Mouse (Mus musculus): ENCODE measurements at regions not wholly inside any gene's neighbourhood (a gene's known extent, or its start where the extent isn't known, plus 50 kb on each side); places are given as distances from the start of the nearest gene placed in this dataset.
"Not testable (repeated sequence)": the region's sequence is repeated elsewhere in the genome, so short reads cannot be mapped to it uniquely, and the experiment has no call there.

DNA sequence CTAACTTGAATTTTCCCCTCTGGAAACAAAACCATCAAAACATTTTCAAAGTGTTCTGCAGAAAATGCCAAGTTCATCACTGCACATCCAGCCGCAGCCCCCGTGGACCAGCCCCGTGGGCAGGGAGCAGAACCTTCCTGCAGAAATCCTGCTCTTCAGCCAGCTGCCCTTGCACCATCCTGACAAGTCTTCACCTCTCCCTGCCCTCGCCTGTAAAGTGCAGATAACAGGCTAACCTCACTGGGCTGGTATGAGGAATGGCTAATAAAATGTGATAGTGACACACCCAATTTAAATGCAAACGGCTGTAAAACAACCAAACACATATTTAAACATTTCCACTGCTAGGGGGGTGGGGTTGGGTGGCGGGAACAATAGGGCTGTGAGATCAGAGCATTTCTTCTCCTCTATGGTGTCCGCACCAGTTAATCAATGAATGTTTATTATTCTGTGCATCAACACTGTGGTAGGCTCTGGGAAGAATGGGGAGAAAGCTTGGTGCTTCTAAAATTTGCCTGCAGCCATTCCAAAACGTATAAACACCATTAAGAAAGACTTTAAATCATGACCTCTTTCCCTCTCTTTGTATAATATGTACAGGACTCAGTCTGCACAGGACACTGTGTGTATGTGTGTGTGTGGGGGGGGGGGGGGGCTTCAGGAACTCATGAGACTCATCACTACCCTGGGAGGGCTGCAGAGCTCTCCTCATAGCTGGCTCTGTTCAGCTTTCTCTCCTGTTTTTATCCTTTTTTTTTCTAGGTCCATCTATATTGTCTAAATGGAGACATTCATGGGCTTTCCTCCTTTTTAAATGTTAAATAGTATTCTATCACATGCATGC is 215.1 kb upstream of the Klf3 start:
- Histone ChIP-seq H3K27ac (peak overlapping the region; percentile 98), H3K27me3 (no peaks in the 10 kb centered on the region), H3K4me2 (peak overlapping the region; percentile 49), H3K4me3 (replicated peaks) (no peak overlapping the region; the same call in 1 of the 2 replicates), H3K4me1 (replicated peaks) (peaks cover 88% of the 10 kb centered on the region), H3K36me3 (no peaks in the 10 kb centered on the region), H3K9ac (peak overlapping the region; percentile 68), H3K9me3 (replicated peaks) (no peaks in the 10 kb centered on the region)
- DNase-seq, result peak; percentile 82
- peak; percentile 83 for ATAC-seq (ENCODE audit: low read depth)
- WGBS (ENCODE audit: insufficient replicate concordance), result 19% methylated on average over 8 of the region's 8 CpGs

DNA sequence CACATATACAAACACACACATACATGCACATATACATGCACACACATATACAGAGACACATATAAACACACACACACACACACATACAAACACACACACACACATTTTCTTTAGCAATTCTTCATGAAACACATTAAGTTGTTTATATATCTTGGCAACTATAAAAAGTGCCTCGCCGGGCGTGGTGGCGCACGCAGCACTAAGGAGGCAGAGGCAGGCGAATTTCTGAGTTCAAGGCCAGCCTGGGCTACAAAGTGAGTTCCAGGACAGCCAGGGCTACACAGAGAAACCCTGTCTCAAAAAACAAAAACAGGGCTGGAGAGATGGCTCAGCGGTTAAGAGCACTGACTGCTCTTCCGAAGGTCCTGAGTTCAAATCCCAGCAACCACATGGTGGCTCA is 214.4 kb upstream of the Klf3 start:
- H3K4me3 ChIP-seq (replicated peaks); DNase-seq; H3K9me3 ChIP-seq (replicated peaks); H3K36me3 ChIP-seq; H3K27me3 ChIP-seq; ATAC-seq (ENCODE audit: low read depth): not testable (repeated sequence)
- H3K4me1 ChIP-seq (replicated peaks), result peaks cover 87% of the 10 kb centered on the region
- 0 out of 2 replicates have a peak overlapping the region, but pooled peaks have one; percentile 49 for H3K4me2 ChIP-seq
- 90% methylated on average over 8 of the region's 8 CpGs for WGBS (ENCODE audit: insufficient replicate concordance)
- peak overlapping the region; percentile 68 for H3K9ac ChIP-seq
- peak overlapping the region; percentile 98 for H3K27ac ChIP-seq

- Histone ChIP-seq H3K4me1 (replicated peaks) (peaks cover 83% of the 10 kb centered on the region), H3K36me3 (no peaks in the 10 kb centered on the region), H3K9me3 (replicated peaks) (no peaks in the 10 kb centered on the region), H3K27me3 (no peaks in the 10 kb centered on the region), H3K27ac (peak overlapping the region; percentile 98), H3K4me2 (peak overlapping the region; percentile 45), H3K9ac (peak overlapping the region; percentile 48), H3K4me3 (replicated peaks) (no peak overlapping the region)
- DNase-seq (no peak), ATAC-seq (ENCODE audit: low read depth) (peak; percentile 32)
- WGBS (ENCODE audit: insufficient replicate concordance), result 43% methylated on average over 5 of the region's 5 CpGs
These were observed 213.2 kb upstream of the Klf3 start for GRCm38 (mm10) chr5:64590036-64590435.

DNA sequence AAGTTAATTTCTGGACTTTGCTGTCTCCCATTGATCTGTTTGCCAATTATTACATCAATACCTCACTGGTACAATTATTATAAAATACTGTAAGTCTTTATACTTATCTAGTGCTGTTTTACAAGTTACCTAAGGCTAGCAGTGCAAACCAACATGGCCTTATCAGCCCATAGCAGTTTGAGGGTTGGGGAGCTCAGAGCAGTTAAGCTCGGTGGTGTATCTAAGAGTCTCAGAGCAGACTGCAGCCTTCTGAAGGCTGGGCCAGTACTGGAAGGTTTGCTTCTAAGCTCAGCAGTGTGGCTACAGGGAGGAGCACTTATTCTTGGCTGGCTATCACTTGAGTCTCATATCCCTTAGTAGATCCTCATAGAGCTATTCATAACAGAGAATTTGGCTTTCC is 212.4 kb upstream of the Klf3 start:
- H3K9ac ChIP-seq, result peak overlapping the region; percentile 46; the same call in 1 of the 2 replicates
- H3K36me3 ChIP-seq, result no peaks in the 10 kb centered on the region
- H3K4me3 ChIP-seq (replicated peaks), result no peak overlapping the region
- ATAC-seq (ENCODE audit: low read depth) (peak; percentile 95), DNase-seq (peak; percentile 79)
- H3K4me1 ChIP-seq (replicated peaks), result peaks cover 79% of the 10 kb centered on the region
- no peaks in the 10 kb centered on the region for H3K9me3 ChIP-seq (replicated peaks)
- peak overlapping the region; percentile 43 for H3K4me2 ChIP-seq
- 17% methylated on average over 1 of the region's 1 CpGs for WGBS (ENCODE audit: insufficient replicate concordance)
- peak overlapping the region; percentile 98 for H3K27ac ChIP-seq
- no peaks in the 10 kb centered on the region for H3K27me3 ChIP-seq

GRCm38 (mm10) chr5:64591792-64592191 is 211.4 kb upstream of the Klf3 start:
- no peaks in the 10 kb centered on the region for H3K9me3 ChIP-seq (replicated peaks)
- H3K27me3 ChIP-seq, result no peaks in the 10 kb centered on the region
- peak overlapping the region; percentile 43 for H3K4me2 ChIP-seq
- H3K27ac ChIP-seq, result peak overlapping the region; percentile 98
- peak overlapping the region; percentile 51 for H3K9ac ChIP-seq
- peaks cover 68% of the 10 kb centered on the region for H3K4me1 ChIP-seq (replicated peaks)
- DNase-seq, result no peak
- no peak overlapping the region for H3K4me3 ChIP-seq (replicated peaks)
- no peaks in the 10 kb centered on the region for H3K36me3 ChIP-seq
- 59% methylated on average over 2 of the region's 2 CpGs for WGBS (ENCODE audit: insufficient replicate concordance)
- ATAC-seq (ENCODE audit: low read depth), result peak; percentile 16; the same call in 1 of the 2 replicates

DNA sequence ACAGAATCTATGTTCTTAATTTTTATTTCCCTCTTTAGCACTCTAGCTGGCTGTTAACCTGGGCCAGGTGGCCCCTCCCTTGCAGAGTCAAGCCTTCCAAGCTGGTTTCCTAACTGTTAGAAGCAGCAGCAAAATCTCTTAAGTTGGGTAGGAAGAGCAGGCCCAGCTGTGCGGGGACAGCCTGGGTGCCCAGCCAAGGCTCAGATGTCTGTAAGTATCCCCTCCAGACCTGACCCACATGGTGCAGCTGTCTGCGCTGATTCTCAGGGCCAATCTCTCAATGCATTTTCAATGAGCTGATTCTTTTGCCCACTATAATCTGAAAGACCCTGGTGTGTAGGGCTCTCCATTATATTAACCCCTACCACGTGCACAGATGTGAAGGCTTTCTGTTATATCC is 208.0 kb upstream of the Klf3 start:
- DNase-seq, result no peak
- no peak overlapping the region for H3K9ac ChIP-seq
- no peak overlapping the region for H3K4me2 ChIP-seq
- H3K27me3 ChIP-seq, result no peaks in the 10 kb centered on the region
- H3K4me3 ChIP-seq (replicated peaks), result no peak overlapping the region
- WGBS (ENCODE audit: insufficient replicate concordance), result 72% methylated on average over 3 of the region's 3 CpGs
- 0 out of 2 replicates have a peak overlapping the region, but pooled peaks have one; percentile 2 for H3K27ac ChIP-seq
- H3K9me3 ChIP-seq (replicated peaks), result no peaks in the 10 kb centered on the region
- H3K4me1 ChIP-seq (replicated peaks), result peaks cover 51% of the 10 kb centered on the region
- no peaks in the 10 kb centered on the region for H3K36me3 ChIP-seq
- ATAC-seq (ENCODE audit: low read depth), result no peak

- Histone ChIP-seq H3K36me3 (no peaks in the 10 kb centered on the region), H3K4me1 (replicated peaks) (peaks cover 53% of the 10 kb centered on the region), H3K4me2 (no peak overlapping the region), H3K9me3 (replicated peaks) (no peaks in the 10 kb centered on the region), H3K27ac (no peak overlapping the region), H3K9ac (no peak overlapping the region), H3K4me3 (replicated peaks) (no peak overlapping the region), H3K27me3 (no peaks in the 10 kb centered on the region)
- WGBS (ENCODE audit: insufficient replicate concordance), result 78% methylated on average over 17 of the region's 17 CpGs
- DNase-seq (no peak), ATAC-seq (ENCODE audit: low read depth) (no peak)
These were observed 207.3 kb upstream of the Klf3 start for GRCm38 (mm10) chr5:64595751-64596344.

DNA sequence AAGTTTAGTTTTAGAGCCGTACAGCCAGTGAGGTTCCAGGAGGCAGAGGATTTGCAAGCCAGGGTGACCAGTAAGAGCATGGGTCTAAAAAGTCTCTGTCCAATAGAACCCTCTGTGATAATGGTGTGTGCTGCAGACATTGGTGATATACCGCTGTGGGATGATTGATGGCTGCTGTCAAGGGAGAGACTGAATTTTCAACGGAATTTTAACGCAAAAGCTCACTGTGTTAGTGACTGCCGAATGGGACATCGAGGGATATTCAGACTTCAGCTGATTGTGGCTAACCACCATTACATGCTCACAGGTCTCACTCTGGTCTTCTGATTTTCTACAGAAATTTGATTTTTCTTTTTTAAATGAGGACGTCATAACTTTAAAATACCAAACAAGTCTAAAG is 206.2 kb upstream of the Klf3 start:
- H3K4me1 ChIP-seq (replicated peaks), result peaks cover 53% of the 10 kb centered on the region
- DNase-seq (no peak), ATAC-seq (ENCODE audit: low read depth) (no peak)
- H3K36me3 ChIP-seq, result no peaks in the 10 kb centered on the region
- no peak overlapping the region for H3K4me3 ChIP-seq (replicated peaks)
- H3K9me3 ChIP-seq (replicated peaks), result no peaks in the 10 kb centered on the region
- H3K4me2 ChIP-seq, result no peak overlapping the region
- no peaks in the 10 kb centered on the region for H3K27me3 ChIP-seq
- 0 out of 2 replicates have a peak overlapping the region, but pooled peaks have one; percentile 2 for H3K27ac ChIP-seq
- H3K9ac ChIP-seq, result no peak overlapping the region
- 66% methylated on average over 7 of the region's 7 CpGs for WGBS (ENCODE audit: insufficient replicate concordance)

- no peak overlapping the region for H3K4me2 ChIP-seq
These were observed 205.7 kb upstream of the Klf3 start for GRCm38 (mm10) chr5:64597451-64597850.

GRCm38 (mm10) chr5:64598606-64599005 is 204.6 kb upstream of the Klf3 start:
- Histone ChIP-seq H3K36me3 (no peaks in the 10 kb centered on the region), H3K4me2 (no peak overlapping the region), H3K4me3 (replicated peaks) (no peak overlapping the region), H3K9me3 (replicated peaks) (no peaks in the 10 kb centered on the region), H3K27ac (peak overlapping the region; percentile 26; the same call in 1 of the 2 replicates), H3K9ac (no peak overlapping the region), H3K4me1 (replicated peaks) (peaks cover 53% of the 10 kb centered on the region), H3K27me3 (no peaks in the 10 kb centered on the region)
- ATAC-seq (ENCODE audit: low read depth) (no peak), DNase-seq (no peak)
- 66% methylated on average over 3 of the region's 3 CpGs for WGBS (ENCODE audit: insufficient replicate concordance)

More at GRCm38 (mm10) chr5:64597451-64597850, 205.7 kb upstream of the Klf3 start:
- Histone ChIP-seq H3K9me3 (replicated peaks) (no peaks in the 10 kb centered on the region), H3K4me1 (replicated peaks) (peaks cover 53% of the 10 kb centered on the region), H3K27me3 (no peaks in the 10 kb centered on the region), H3K4me3 (replicated peaks) (no peak overlapping the region), H3K9ac (no peak overlapping the region), H3K27ac (0 out of 2 replicates have a peak overlapping the region, but pooled peaks have one; percentile 2), H3K36me3 (no peaks in the 10 kb centered on the region)
- ATAC-seq (ENCODE audit: low read depth) (no peak), DNase-seq (no peak)
- 76% methylated on average over 3 of the region's 3 CpGs for WGBS (ENCODE audit: insufficient replicate concordance)

DNA sequence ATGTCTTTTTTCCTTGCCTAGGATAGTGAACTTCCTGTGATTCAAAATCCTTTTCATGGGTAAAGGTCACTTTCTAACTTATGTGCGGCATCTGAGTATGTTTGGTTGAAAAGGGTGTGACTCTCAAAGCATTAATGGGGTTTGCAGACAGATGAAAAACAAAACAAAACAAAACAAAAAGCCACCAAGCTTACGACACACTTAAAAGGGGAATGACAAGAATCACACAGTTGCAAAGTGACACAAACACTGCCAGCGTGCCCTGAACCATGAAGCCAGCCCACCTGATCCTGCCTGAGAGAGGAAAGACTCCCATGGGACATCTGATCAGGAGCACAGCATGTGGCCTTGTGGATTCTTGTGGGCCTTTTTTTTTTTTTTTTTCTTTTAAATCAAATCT is 204.2 kb upstream of the Klf3 start:
- H3K9ac ChIP-seq, result no peak overlapping the region
- no peak overlapping the region for H3K4me3 ChIP-seq (replicated peaks)
- peaks cover 53% of the 10 kb centered on the region for H3K4me1 ChIP-seq (replicated peaks)
- H3K36me3 ChIP-seq, result no peaks in the 10 kb centered on the region
- H3K4me2 ChIP-seq, result no peak overlapping the region
- DNase-seq (no peak), ATAC-seq (ENCODE audit: low read depth) (no peak)
- H3K27me3 ChIP-seq, result no peaks in the 10 kb centered on the region
- H3K27ac ChIP-seq, result peak overlapping the region; percentile 26; the same call in 1 of the 2 replicates
- no peaks in the 10 kb centered on the region for H3K9me3 ChIP-seq (replicated peaks)
- 70% methylated on average over 3 of the region's 3 CpGs for WGBS (ENCODE audit: insufficient replicate concordance)

Measured in liver, embryonic 13.5 days (tissue).